Mouse (Mus musculus) midbrain, embryonic 15.5 days (tissue): ENCODE measurements around the gene Atp6v0d1. TPM values are rescaled to one million over a fixed set of nuclear protein-coding genes. Genes with fewer than 3 reads are reported as not detected.
A peak's percentile ranks its signal among the peaks of the same experiment; 100 is the strongest.

Source experiments
- ATAC-seq: fragments of 200-750 bp; cut with Nextera tagmentation; replicated peaks from 2 replicates; pipeline ENCODE4 v1.8.0; 2017; ENCODE audit warnings: moderate TSS enrichment
- H3K27ac ChIP-seq: fragments of 300-500 bp; sonication (generic); 2 replicates; pipeline ENCODE4 v1.5.1; 2015; ENCODE audit warnings: mild to moderate bottlenecking, inconsistent platforms
- H3K27me3 ChIP-seq: fragments of 300-500 bp; sonication (generic); replicated peaks from 2 replicates; pipeline ENCODE4 v1.6.1; 2015; ENCODE audit warnings: inconsistent platforms
- H3K36me3 ChIP-seq: fragments of 300-500 bp; sonication (generic); replicated peaks from 2 replicates; pipeline ENCODE4 v1.6.1; 2015; ENCODE audit warnings: inconsistent platforms
- H3K4me1 ChIP-seq: fragments of 300-500 bp; sonication (generic); 2 replicates; pipeline ENCODE4 v1.6.1; 2015; ENCODE audit warnings: inconsistent platforms
- H3K4me2 ChIP-seq: fragments of 300-500 bp; sonication (generic); 2 replicates; pipeline ENCODE4 v1.6.1; 2015; ENCODE audit warnings: inconsistent platforms, mild to moderate bottlenecking, moderate library complexity
- H3K4me3 ChIP-seq: fragments of 300-500 bp; sonication (generic); 2 replicates; pipeline ENCODE4 v1.5.1; 2015; ENCODE audit warnings: mild to moderate bottlenecking, inconsistent platforms
- H3K9ac ChIP-seq: fragments of 300-500 bp; sonication (generic); 2 replicates; pipeline ENCODE4 v1.6.1; 2015; ENCODE audit warnings: mild to moderate bottlenecking, inconsistent platforms
- H3K9me3 ChIP-seq: fragments of 300-500 bp; sonication (generic); 2 replicates; pipeline ENCODE4 v1.6.1; 2016; ENCODE audit warnings: inconsistent platforms
- WGBS: fragments of 180-500 bp; shearing (Covaris S2); methylation state at CpG from one replicate; pipeline ENCODE4 v1.1.7; 2015; ENCODE audit warnings: mixed read lengths; 5-methylcytosine and 5-hydroxymethylcytosine counted together
- polyA plus RNA-seq: library from polyadenylated mRNA; unstranded; fragments of >200 nt; fragmentation: Nextera tagmentation; extraction: Ambion mirVana; gene quantifications from 2 replicates; pipeline ENCODE4 v1.2.1, GENCODE M21; 2015

Gene Atp6v0d1
- polyA plus RNA-seq, 1 experiment from 2014 or later = 234 TPM

DNA sequence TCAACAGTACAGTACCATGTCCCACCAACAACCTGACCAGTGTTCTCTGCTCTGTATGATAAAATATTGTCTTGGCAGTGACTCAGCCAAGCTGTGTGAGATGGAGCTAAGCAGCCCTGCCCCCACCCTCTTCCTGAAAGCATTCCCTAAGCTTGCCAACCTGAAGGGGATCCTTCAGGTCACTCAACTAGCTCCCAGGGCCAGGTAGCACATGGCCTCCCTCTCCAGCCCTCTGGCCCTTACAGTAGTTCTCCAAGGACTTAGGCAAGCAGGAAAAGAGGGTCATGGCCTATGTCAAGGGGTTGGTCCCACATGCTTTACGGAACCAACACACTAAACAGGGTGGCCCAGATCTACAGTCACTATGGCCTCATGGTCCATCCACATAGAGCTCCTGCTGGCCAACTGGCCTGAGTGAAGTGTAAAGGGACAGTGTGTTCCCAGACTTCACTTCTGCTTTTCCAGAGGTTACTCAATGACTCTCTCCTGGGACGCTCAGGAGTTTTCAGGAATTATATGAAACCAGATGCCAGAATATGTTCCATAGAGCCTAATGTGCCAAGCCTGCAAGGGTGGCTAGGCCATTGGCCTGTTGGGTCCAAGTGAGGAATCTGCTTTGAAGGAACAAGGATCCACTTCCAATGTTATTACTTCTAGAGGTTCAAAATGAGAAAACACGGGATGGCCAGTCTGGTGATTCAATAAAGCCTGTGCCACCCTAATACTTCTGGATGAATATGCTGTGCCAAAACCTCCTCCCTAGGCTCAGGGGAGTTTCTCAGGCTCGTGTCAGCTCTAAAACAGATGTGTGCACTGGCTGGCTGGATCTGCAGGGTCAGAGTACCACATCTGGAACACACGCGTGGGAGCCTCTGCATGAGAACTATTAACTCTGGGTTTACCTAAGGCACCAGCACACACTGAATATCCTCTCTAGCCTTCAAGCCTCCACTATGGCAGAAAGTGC is 19.2 kb downstream of the Atp6v0d1 start:
- Histone ChIP-seq H3K27ac (no peak overlapping the region), H3K9ac (no peak overlapping the region), H3K4me3 (no peak overlapping the region), H3K4me2 (no peak overlapping the region), H3K27me3 (no peaks in the 10 kb centered on the region), H3K36me3 (0 out of 2 replicates have a peak, but pooled peaks cover 4% of the 10 kb centered on the region), H3K9me3 (no peaks in the 10 kb centered on the region), H3K4me1 (peaks cover 14% of the 10 kb centered on the region)
- WGBS = 94% methylated on average over 6 of the region's 6 CpGs
- ATAC-seq = no peak

- H3K4me3 ChIP-seq = no peak overlapping the region
- H3K27ac ChIP-seq = no peak overlapping the region
- no peak for ATAC-seq
- peaks cover 14% of the 10 kb centered on the region for H3K4me1 ChIP-seq
- H3K36me3 ChIP-seq = 0 out of 2 replicates have a peak, but pooled peaks cover 4% of the 10 kb centered on the region
- H3K4me2 ChIP-seq = no peak overlapping the region
- no peaks in the 10 kb centered on the region for H3K9me3 ChIP-seq
- no peak overlapping the region for H3K9ac ChIP-seq
- WGBS = 87% methylated on average over 3 of the region's 3 CpGs
- no peaks in the 10 kb centered on the region for H3K27me3 ChIP-seq
Measured at GRCm38 (mm10) chr8:105545249-105545648, 20.6 kb downstream of the Atp6v0d1 start.

DNA sequence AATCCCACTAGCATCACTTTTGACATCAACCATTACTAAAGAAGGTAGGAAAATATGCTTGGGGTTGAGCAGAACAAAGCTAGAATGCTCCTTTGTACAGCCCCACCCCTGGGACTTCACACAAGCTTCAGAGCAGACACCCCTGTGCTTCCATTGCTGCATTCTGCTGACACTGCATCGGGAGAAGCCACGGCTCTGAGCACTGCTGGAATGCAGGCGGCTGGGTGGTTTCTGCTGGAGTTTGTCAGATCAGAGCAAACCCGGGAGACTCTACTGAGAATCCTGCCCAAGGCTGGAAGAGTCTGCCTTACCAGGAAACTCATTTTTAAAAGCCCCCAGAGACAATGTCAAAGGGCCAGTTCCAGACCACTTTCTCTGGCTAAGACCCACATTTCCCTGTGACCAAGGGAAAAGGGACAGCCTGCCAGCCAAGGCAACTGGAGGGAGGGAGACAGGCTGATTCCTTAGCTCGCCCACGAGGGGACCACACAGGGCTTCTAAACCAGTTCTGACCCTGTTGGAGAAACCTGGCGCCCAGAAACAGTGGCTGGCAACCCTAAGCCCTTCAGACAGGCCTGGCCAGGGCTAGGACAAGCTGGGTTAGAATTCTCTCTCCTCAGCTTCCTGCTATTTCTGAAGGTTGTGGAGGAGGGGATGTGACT is 21.2 kb downstream of the Atp6v0d1 start:
- no peak overlapping the region for H3K9ac ChIP-seq
- 0 out of 2 replicates have a peak overlapping the region, but pooled peaks have one; percentile 17 for H3K27ac ChIP-seq
- peaks cover 14% of the 10 kb centered on the region for H3K4me1 ChIP-seq
- no peaks in the 10 kb centered on the region for H3K27me3 ChIP-seq
- no peak overlapping the region for H3K4me2 ChIP-seq
- 0 out of 2 replicates have a peak, but pooled peaks cover 4% of the 10 kb centered on the region for H3K36me3 ChIP-seq
- no peaks in the 10 kb centered on the region for H3K9me3 ChIP-seq
- 0 out of 2 replicates have a peak, but pooled peaks have one; percentile 20 for ATAC-seq
- 51% methylated on average over 7 of the region's 7 CpGs for WGBS
- H3K4me3 ChIP-seq = no peak overlapping the region

GRCm38 (mm10) chr8:105543703-105544102 is 22.1 kb downstream of the Atp6v0d1 start:
- ATAC-seq = no peak

DNA sequence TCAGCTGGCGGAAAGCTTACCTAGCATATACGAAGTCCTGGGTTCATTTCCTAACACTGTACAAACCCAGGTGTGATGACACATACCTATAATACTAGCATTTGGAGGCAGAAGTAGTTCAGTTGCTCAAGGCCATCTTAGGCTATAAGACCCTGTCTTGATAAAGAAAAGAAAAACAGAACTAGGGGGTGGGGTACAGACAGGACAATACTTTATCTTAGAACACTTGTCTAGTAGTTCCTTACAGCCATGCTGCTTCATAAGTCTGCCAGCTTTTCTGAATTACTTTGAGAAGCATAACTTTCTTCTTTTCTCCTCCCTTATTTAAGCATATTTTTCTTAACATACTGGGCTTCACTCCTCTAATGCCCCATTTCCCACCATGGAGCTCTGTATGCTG is 23.0 kb downstream of the Atp6v0d1 start:
- no peak overlapping the region for H3K4me2 ChIP-seq
- no peaks in the 10 kb centered on the region for H3K9me3 ChIP-seq
- no peak for ATAC-seq
- no peaks in the 10 kb centered on the region for H3K27me3 ChIP-seq
- H3K4me1 ChIP-seq = peaks cover 14% of the 10 kb centered on the region
- H3K9ac ChIP-seq = no peak overlapping the region
- 92% methylated on average over 2 of the region's 2 CpGs for WGBS
- peaks cover 21% of the 10 kb centered on the region; the same call in 1 of the 2 replicates for H3K36me3 ChIP-seq
- no peak overlapping the region for H3K4me3 ChIP-seq
- no peak overlapping the region for H3K27ac ChIP-seq

More at GRCm38 (mm10) chr8:105543703-105544102, 22.1 kb downstream of the Atp6v0d1 start:
- Histone ChIP-seq H3K4me1 (peaks cover 14% of the 10 kb centered on the region), H3K27me3 (no peaks in the 10 kb centered on the region), H3K27ac (no peak overlapping the region), H3K36me3 (peaks cover 12% of the 10 kb centered on the region; the same call in 1 of the 2 replicates), H3K4me2 (no peak overlapping the region), H3K4me3 (no peak overlapping the region), H3K9ac (no peak overlapping the region), H3K9me3 (no peaks in the 10 kb centered on the region)
- WGBS = 79% methylated on average over 1 of the region's 1 CpGs

DNA sequence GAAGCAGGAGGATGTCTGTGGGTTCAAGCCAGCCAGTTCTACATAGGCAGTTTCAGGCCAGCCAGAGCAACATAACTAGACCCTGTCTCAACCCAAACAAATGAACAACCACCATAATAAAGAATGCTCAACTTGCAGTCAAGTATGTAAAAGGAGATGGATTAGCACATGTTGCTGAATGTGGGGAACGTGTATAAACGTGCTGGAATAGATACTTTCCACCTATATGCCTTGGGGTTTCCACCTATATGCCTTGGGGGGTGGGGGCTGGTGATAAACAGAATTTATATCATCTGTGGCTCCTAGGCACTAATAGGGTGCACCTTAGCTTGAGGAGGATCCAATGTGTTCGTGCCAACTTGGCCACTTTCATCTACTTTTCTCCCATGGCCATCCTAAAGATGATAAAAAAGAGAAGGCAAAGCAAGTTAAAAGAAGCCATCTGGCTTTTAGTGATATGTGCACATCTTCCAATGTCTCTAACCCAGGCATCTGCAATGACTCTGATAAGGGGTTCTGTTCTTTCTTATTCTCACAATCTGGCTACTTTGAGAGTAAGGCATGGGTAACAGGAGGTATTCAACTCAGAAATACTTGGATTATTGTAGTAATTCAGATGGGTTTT is 23.7 kb downstream of the Atp6v0d1 start:
- Histone ChIP-seq H3K4me3 (no peak overlapping the region), H3K27ac (no peak overlapping the region), H3K4me2 (no peak overlapping the region), H3K9ac (no peak overlapping the region), H3K27me3 (no peaks in the 10 kb centered on the region), H3K9me3 (no peaks in the 10 kb centered on the region), H3K4me1 (peaks cover 14% of the 10 kb centered on the region), H3K36me3 (peaks cover 28% of the 10 kb centered on the region; the same call in 1 of the 2 replicates)
- WGBS = 89% methylated on average over 3 of the region's 3 CpGs
- ATAC-seq = no peak

- H3K27me3 ChIP-seq = no peaks in the 10 kb centered on the region
- 88% methylated on average over 4 of the region's 4 CpGs for WGBS
- no peak overlapping the region for H3K27ac ChIP-seq
- H3K9ac ChIP-seq = no peak overlapping the region
- no peak overlapping the region for H3K4me3 ChIP-seq
- ATAC-seq = no peak
- peaks cover 3% of the 10 kb centered on the region; the same call in 1 of the 2 replicates for H3K4me1 ChIP-seq
- H3K9me3 ChIP-seq = no peaks in the 10 kb centered on the region
- no peak overlapping the region for H3K4me2 ChIP-seq
- peaks cover 29% of the 10 kb centered on the region for H3K36me3 ChIP-seq
Measured at GRCm38 (mm10) chr8:105538940-105539339, 26.9 kb downstream of the Atp6v0d1 start.

GRCm38 (mm10) chr8:105537011-105537677 is 28.7 kb downstream of the Atp6v0d1 start:
- H3K36me3 ChIP-seq = peaks cover 29% of the 10 kb centered on the region
- no peak overlapping the region for H3K4me3 ChIP-seq
- no peak for ATAC-seq
- 94% methylated on average over 6 of the region's 6 CpGs for WGBS
- no peaks in the 10 kb centered on the region for H3K27me3 ChIP-seq
- H3K9me3 ChIP-seq = no peaks in the 10 kb centered on the region
- H3K9ac ChIP-seq = no peak overlapping the region
- H3K4me2 ChIP-seq = no peak overlapping the region
- H3K4me1 ChIP-seq = 0 out of 2 replicates have a peak, but pooled peaks cover 2% of the 10 kb centered on the region
- no peak overlapping the region for H3K27ac ChIP-seq

- H3K27ac ChIP-seq = no peak overlapping the region
- H3K4me3 ChIP-seq = no peak overlapping the region
- WGBS = 92% methylated on average over 3 of the region's 3 CpGs
- H3K9ac ChIP-seq = no peak overlapping the region
- no peaks in the 10 kb centered on the region for H3K27me3 ChIP-seq
- no peaks in the 10 kb centered on the region for H3K9me3 ChIP-seq
- H3K4me1 ChIP-seq = 0 out of 2 replicates have a peak, but pooled peaks cover 2% of the 10 kb centered on the region
- peaks cover 25% of the 10 kb centered on the region for H3K36me3 ChIP-seq
- H3K4me2 ChIP-seq = no peak overlapping the region
- ATAC-seq = no peak
Measured at GRCm38 (mm10) chr8:105536546-105536945, 29.3 kb downstream of the Atp6v0d1 start.

DNA sequence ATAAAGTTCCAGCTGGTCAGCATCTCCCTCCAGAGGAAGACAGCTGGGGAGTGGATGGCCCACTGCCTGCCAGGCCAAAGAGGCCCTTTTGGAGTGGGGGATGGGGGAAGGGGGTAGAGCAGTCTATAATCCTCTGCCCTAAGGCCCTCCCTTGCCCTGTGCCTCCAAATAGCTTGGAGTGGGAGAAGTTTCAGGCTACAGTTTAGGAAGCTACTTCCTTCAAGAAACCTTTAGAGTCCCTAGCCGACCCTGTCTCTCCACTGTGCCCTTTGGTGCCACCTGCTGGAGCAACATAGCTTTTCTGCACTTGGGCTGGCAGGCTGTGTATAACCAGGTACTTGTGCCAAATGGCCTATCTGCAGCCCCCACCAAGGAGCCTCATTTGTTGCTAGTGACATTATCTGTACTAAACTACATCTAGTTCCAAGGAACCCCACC is 31.9 kb downstream of the Atp6v0d1 start:
- Histone ChIP-seq H3K9me3 (no peaks in the 10 kb centered on the region), H3K4me2 (no peak overlapping the region), H3K4me1 (0 out of 2 replicates have a peak, but pooled peaks cover 2% of the 10 kb centered on the region), H3K27me3 (no peaks in the 10 kb centered on the region), H3K4me3 (no peak overlapping the region), H3K36me3 (peaks cover 19% of the 10 kb centered on the region), H3K27ac (no peak overlapping the region), H3K9ac (no peak overlapping the region)
- 0 out of 2 replicates have a peak, but pooled peaks have one; percentile 38 for ATAC-seq
- WGBS = 0% methylated on average over 1 of the region's 1 CpGs

DNA sequence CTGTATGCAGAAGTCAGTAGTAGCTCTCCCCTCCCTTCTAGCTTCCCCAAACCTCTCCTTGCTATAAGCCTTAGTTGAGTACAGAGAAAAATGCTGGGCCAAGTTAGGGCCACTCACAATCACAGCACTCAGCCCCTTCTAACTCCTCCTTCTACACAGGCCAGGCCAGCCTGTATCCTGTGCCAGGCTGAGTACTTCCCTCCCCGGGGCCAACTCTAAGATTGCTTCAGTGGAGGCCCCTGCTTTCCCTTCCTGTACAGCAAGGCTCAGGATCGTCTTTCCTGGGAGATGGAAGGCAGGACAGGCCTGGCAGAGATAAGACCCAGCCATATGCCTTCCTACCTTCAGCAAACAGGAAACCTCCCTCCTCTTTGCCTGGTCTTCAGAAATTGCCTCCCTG is 32.4 kb downstream of the Atp6v0d1 start:
- Histone ChIP-seq H3K4me1 (0 out of 2 replicates have a peak, but pooled peaks cover 2% of the 10 kb centered on the region), H3K4me3 (no peak overlapping the region), H3K27me3 (no peaks in the 10 kb centered on the region), H3K4me2 (no peak overlapping the region), H3K9ac (no peak overlapping the region), H3K27ac (no peak overlapping the region), H3K36me3 (peaks cover 18% of the 10 kb centered on the region), H3K9me3 (no peaks in the 10 kb centered on the region)
- WGBS = 33% methylated on average over 2 of the region's 2 CpGs
- ATAC-seq = no peak
